Mouse (Mus musculus) thymus, adult 2 months (tissue): ENCODE data around the gene Kcnab1.

Experiments used
- CTCF ChIP-seq: fragments of 200-500 bp; IDR thresholded peaks from 2 replicates; pipeline ENCODE4 v1.5.1; 2012; ENCODE audit warnings: mild to moderate bottlenecking, control low read depth, low read length, moderate library complexity, borderline replicate concordance; ENCODE audit not compliant: control insufficient read depth, poor library complexity, insufficient read depth; ENCODE audit errors: extremely low read depth
- POLR2A ChIP-seq: fragments of 200-500 bp; IDR thresholded peaks from 2 replicates; pipeline ENCODE4 v1.6.1; 2012; ENCODE audit warnings: mild to moderate bottlenecking, low read length, control low read depth, moderate library complexity; ENCODE audit not compliant: control insufficient read depth, poor library complexity, insufficient read depth; ENCODE audit errors: extremely low read depth

DNA sequence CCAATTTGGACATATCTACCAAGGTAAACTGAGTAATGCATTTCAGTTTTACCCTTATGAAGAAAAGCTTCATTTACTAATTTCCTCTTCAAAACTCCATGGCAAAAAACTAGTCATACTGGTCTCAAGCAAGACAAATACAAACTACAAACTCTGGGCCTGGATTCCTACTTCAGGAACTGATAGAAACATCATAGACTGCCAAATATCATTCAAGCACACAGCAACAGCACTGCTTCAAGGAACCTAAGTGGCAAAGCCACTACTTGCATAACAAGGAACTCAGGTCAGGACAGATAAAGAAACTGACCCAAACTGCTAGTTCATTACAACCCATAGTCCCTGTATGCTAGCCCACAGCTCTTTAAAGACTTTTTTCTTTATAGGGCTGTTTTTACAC lies 269.5 kb downstream of the Kcnab1 start:
- TF ChIP-seq CTCF: no peak
- TF ChIP-seq POLR2A: no peak
